Mouse (Mus musculus): ENCODE measurements around the gene Myo1e. TPM values are rescaled to one million over a fixed set of nuclear protein-coding genes. Genes with fewer than 3 reads are reported as not detected.

Gene Myo1e
- polyA plus RNA-seq, 1 experiment, result 86.6 TPM

DNA sequence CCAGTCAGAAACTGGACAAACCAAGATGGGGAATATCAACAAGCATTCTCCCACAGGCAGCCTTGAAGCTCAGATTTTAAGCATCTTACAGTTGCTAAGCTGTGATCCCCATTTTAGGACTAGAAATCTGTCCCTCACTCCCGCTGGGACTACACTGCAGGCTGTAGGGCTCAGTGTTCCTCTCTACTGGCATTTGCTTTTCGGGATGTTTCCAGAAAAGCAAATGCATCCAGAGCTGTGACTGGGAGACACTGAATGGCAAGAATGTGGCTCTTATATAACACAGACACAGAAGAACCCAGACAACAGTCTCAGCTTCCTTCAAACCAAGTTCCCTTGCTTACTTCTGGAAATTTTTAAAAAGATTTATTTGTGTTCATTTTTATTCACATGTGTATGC lies 158.8 kb downstream of the Myo1e start:
- TF ChIP-seq POLR2A (IDR thresholded peaks at IDR 0.05; ENCODE audit: borderline replicate concordance, low read depth, low read length) (no peak), CTCF (IDR thresholded peaks at IDR 0.05; ENCODE audit: low read depth, low read length) (no peak)
- peak overlapping the region; percentile 79; the same call in 1 of the 2 replicates for H3K27ac ChIP-seq (ENCODE audit: insufficient read depth, low read depth, low read length)
- H3K4me1 ChIP-seq (ENCODE audit: control insufficient read depth, insufficient read depth, low read length), result peaks cover 27% of the 10 kb centered on the region
- H3K4me3 ChIP-seq (ENCODE audit: insufficient read depth, low read length), result no peak overlapping the region

DNA sequence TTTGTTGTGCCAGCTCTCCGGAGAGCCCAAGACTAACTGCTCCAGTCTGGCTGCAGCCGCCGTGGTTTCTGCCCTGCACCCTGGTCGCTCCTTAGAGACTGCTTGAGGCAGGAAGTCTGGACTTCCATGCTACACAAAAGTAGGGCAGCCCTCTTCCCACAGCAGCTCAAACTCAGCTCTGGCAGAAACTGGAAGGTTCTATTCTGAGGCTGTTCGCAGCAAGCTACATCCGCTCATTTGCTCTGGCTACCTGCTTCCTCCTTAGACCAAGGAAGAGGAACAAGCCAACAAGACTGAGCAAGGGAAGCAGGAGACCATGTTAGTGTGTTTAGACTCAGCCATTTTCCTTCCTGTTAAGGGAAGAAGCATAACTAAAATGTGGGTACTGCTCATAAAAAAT lies 159.7 kb downstream of the Myo1e start:
- no peak for TF ChIP-seq CTCF (IDR thresholded peaks at IDR 0.05; ENCODE audit: low read depth, low read length)
- H3K4me3 ChIP-seq (ENCODE audit: insufficient read depth, low read length), result no peak overlapping the region
- peak overlapping the region; percentile 79 for H3K27ac ChIP-seq (ENCODE audit: insufficient read depth, low read depth, low read length)
- peaks cover 23% of the 10 kb centered on the region for H3K4me1 ChIP-seq (ENCODE audit: control insufficient read depth, insufficient read depth, low read length)

DNA sequence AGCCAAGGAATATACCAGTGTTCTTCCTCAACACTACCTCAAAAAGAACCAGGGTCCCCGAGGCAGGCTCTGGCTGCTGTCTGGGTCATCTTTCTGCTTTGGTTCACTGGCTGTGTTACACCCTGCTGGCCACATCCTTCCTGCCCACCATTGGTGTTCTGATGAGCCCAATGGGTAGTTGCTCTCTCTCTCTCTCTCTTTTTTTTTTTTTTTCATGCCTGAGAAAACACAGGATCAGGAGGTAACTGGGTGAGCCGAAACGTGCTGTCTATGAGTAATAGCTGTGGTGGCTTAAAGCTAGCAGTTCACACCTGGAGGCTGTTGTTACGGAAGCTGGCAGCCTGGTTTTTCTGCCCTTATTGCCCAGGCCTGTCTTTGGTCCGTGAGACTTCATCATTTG lies 164.5 kb downstream of the Myo1e start:
- Histone ChIP-seq H3K4me1 (ENCODE audit: control insufficient read depth, insufficient read depth, low read length) (peaks cover 9% of the 10 kb centered on the region), H3K4me3 (ENCODE audit: insufficient read depth, low read length) (no peak overlapping the region), H3K27ac (ENCODE audit: insufficient read depth, low read depth, low read length) (no peak overlapping the region)
- TF ChIP-seq POLR2A (IDR thresholded peaks at IDR 0.05; ENCODE audit: borderline replicate concordance, low read depth, low read length), result no peak
- no peak for TF ChIP-seq CTCF (IDR thresholded peaks at IDR 0.05; ENCODE audit: low read depth, low read length)

DNA sequence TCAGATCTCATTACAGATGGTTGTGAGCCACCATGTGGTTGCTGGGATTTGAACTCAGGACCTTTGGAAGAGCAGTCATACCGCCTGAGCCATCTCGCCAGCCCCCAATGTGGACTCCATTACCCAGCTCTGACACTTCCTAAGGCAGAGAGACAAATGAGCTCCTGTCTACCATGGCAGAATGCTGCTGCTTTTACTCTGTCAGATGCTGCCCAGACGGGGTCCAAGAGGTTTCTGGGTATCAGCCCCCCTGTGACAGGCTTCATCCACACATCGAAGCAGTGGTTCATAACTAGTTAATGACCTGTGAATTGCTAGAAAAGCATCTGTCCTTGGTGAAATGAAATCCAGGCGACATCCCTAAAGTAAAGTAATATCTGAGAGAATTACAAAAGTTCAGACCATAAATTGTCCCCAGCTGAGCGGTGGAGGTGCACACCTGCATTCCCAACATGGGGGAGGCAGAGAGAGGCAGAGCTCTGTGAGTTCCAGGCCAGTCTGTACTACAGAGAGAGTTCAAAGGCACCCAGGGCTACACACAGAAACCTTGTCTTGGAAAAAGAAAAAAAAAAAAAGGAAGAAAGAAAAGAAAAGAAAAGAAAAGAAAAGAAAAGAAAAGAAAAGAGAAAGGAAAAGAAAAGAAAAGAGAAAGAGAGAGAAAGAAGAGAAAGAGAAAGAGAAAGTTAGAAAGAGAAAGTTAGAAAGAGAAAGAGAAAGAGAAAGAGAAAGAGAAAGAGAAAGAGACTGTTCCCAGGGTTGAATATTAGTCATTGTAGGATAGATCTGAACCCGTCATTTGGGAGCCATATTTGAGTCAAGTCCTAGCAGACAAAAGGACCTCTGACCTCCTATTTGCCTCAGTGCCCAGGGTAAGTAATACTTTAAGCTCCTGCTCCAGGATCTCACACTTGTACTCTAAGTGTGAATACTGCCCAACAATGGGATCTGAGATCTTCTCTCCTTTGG lies 172.6 kb downstream of the Myo1e start:
- Histone ChIP-seq H3K4me3 (ENCODE audit: insufficient read depth, low read length) (no peak overlapping the region), H3K27ac (ENCODE audit: insufficient read depth, low read depth, low read length) (no peak overlapping the region), H3K4me1 (ENCODE audit: control insufficient read depth, insufficient read depth, low read length) (no peaks in the 10 kb centered on the region)
- TF ChIP-seq CTCF (IDR thresholded peaks at IDR 0.05; ENCODE audit: low read depth, low read length), result no peak
- TF ChIP-seq POLR2A (IDR thresholded peaks at IDR 0.05; ENCODE audit: borderline replicate concordance, low read depth, low read length), result no peak

GRCm38 (mm10) chr9:70382091-70382490 lies 174.9 kb downstream of the Myo1e start:
- H3K4me1 ChIP-seq (ENCODE audit: control insufficient read depth, insufficient read depth, low read length), result peaks cover 6% of the 10 kb centered on the region; the same call in 1 of the 2 replicates
- no peak for TF ChIP-seq CTCF (IDR thresholded peaks at IDR 0.05; ENCODE audit: low read depth, low read length)
- TF ChIP-seq POLR2A (IDR thresholded peaks at IDR 0.05; ENCODE audit: borderline replicate concordance, low read depth, low read length), result no peak
- H3K4me3 ChIP-seq (ENCODE audit: insufficient read depth, low read length), result no peak overlapping the region
- H3K27ac ChIP-seq (ENCODE audit: insufficient read depth, low read depth, low read length), result no peak overlapping the region

DNA sequence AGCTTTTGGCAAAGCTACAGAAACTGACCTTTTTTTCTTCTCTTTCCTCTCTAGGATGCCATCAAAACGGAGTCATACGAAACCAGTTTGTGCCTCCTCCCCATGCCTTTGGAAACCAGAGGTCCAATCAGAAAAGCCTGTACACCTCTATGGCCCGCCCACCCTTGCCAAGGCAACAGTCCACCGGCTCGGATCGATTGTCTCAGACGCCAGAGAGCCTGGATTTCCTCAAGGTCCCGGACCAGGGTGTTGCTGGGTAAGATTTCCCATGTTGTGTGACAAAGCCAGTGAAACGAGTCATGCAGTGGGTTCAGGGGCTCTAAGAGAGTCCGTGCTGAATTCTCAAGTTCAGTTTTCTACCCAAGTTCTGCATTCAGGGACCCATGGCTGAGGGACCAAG lies 176.6 kb downstream of the Myo1e start:
- Histone ChIP-seq H3K27ac (ENCODE audit: insufficient read depth, low read depth, low read length) (no peak overlapping the region), H3K4me3 (ENCODE audit: insufficient read depth, low read length) (no peak overlapping the region), H3K4me1 (ENCODE audit: control insufficient read depth, insufficient read depth, low read length) (peaks cover 15% of the 10 kb centered on the region)
- TF ChIP-seq CTCF (IDR thresholded peaks at IDR 0.05; ENCODE audit: low read depth, low read length), result no peak
- TF ChIP-seq POLR2A (IDR thresholded peaks at IDR 0.05; ENCODE audit: borderline replicate concordance, low read depth, low read length), result no peak

- no peak overlapping the region for H3K4me3 ChIP-seq (ENCODE audit: insufficient read depth, low read length)
- H3K27ac ChIP-seq (ENCODE audit: insufficient read depth, low read depth, low read length), result no peak overlapping the region
- TF ChIP-seq CTCF (IDR thresholded peaks at IDR 0.05; ENCODE audit: low read depth, low read length), result no peak
- no peak for TF ChIP-seq POLR2A (IDR thresholded peaks at IDR 0.05; ENCODE audit: borderline replicate concordance, low read depth, low read length)
- peaks cover 21% of the 10 kb centered on the region for H3K4me1 ChIP-seq (ENCODE audit: control insufficient read depth, insufficient read depth, low read length)
Observed at GRCm38 (mm10) chr9:70384494-70384893, 177.3 kb downstream of the Myo1e start.

DNA sequence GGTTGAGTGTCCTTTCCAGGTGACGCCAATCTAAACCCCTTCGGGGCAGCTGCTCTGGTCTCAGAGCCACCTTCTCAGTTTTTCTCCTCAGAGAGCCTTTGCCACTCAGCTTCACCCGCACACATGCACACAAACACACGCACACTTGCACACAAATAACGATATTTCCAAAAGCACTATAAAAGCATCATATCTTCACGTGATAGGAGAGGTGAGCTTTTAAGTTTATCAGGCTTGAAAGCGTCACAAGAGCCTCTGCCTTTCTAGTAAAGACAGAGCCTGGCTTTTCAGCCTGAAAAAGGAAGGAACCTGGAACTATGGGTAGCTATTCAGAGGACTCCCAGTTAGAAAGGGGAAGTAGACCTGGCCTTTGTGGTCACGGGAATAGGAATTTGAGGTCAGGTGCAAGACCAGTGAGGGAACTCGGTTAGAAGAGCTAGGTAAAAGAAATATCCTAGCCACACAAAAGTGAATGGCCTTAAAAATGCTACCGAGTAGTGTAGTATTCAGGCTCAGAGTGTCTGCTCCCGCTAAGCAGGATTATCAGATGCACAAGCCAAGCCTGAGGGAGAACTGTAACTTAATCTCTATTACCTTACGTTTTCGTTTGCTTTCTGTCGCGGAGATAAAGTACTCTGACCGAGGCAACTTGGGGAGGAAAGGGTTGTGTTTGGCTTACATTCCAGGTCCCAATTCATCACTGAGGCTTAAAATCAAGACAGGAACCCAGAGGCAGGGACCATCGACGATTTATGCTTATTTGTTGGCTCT lies 178.0 kb downstream of the Myo1e start:
- Histone ChIP-seq H3K4me1 (ENCODE audit: control insufficient read depth, insufficient read depth, low read length) (peaks cover 21% of the 10 kb centered on the region), H3K4me3 (ENCODE audit: insufficient read depth, low read length) (no peak overlapping the region), H3K27ac (ENCODE audit: insufficient read depth, low read depth, low read length) (no peak overlapping the region)
- TF ChIP-seq CTCF (IDR thresholded peaks at IDR 0.05; ENCODE audit: low read depth, low read length) (no peak), POLR2A (IDR thresholded peaks at IDR 0.05; ENCODE audit: borderline replicate concordance, low read depth, low read length) (no peak)

DNA sequence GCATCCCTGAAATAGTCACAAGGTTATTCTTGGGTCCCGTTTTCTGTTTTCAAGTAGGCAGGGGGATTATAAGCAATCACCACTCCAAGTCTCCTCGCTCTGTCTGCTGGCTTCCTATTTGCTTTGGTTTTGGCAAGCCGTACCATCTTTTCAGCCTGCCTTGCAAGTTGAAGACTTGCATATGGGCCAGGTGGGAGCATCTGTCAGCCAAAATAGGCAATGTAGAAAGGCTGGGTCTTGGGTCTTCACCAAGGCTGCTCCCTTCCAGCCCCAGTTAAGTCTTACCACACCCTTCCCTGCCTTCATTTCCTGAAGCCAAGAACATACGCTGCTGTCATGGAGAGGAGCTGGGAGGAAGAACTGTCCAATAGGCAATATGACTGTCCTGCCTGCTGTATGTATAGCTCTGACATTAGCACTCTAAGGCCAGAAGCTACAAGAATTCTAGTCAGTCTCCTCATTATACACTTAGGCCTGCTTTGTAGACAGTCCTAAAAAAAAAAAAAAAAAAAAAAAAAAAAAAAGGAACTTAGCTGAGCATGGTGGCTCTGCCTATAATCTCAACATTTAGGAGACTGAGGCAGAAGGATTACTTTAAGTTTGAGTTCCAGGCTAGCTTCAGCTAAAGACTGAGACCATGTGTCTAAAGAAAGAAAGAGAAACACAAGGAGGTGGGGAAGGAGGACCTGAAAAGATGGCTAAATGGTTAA lies 180.4 kb downstream of the Myo1e start:
- H3K27ac ChIP-seq (ENCODE audit: insufficient read depth, low read depth, low read length), result no peak overlapping the region
- no peak overlapping the region for H3K4me3 ChIP-seq (ENCODE audit: insufficient read depth, low read length)
- peaks cover 21% of the 10 kb centered on the region for H3K4me1 ChIP-seq (ENCODE audit: control insufficient read depth, insufficient read depth, low read length)
- no peak for TF ChIP-seq CTCF (IDR thresholded peaks at IDR 0.05; ENCODE audit: low read depth, low read length)
- TF ChIP-seq POLR2A (IDR thresholded peaks at IDR 0.05; ENCODE audit: borderline replicate concordance, low read depth, low read length), result no peak

Data from bone marrow macrophage, adult 2 months (primary cell).